23 mouse cellular contexts compared by ENCODE assay signal in genomic region chr3:105754184-105754583, GRCm38 (mm10). TPM values are rescaled to one million over a fixed set of nuclear protein-coding genes. Genes with fewer than 3 reads are reported as not detected.
A peak's percentile ranks its signal among the peaks of the same experiment; 100 is the strongest.
DNase-seq lines count a peak whose midpoint lies in the region; TF ChIP-seq lines count a peak whose summit lies in the region.
"Had no signal": no experiment of that assay in that cellular context is flagged by ENCODE, and none has a peak within 500 bp of the region (broad histone marks: within the 10 kb centered on the region; RNA-seq: fewer than 3 reads in every experiment).

No protein-coding gene starts in this region.

- H3K4me1 ChIP-seq in heart, adult 2 months (ENCODE audit: control insufficient read depth, insufficient read depth, low read length) = peaks cover 17% of the 10 kb centered on the region
- peaks cover 6 to 32% of the 10 kb centered on the region in 2 experiments for H3K4me1 ChIP-seq in MEL (ENCODE audit: control insufficient read depth in 1 of 2, insufficient read depth in 2 of 2, low read length in 2 of 2)
- H3K4me1 ChIP-seq: hindbrain, embryonic 12.5 days had no signal

- H3K9ac ChIP-seq in heart, adult 2 months (ENCODE audit: low read depth, low read length) = no peak overlapping the region
- H3K9ac ChIP-seq in MEL (ENCODE audit: control insufficient read depth, low read depth, low read length, poor library complexity, severe bottlenecking) = no peak overlapping the region
- H3K9ac ChIP-seq: forebrain, embryonic 13.5 days; heart, embryonic 13.5 days; hindbrain, embryonic 12.5 days; hindbrain, embryonic 15.5 days had no signal

- peak; percentile 34 for TF ChIP-seq RAD21 in MEL (IDR thresholded peaks at IDR 0.05; ENCODE audit: low read depth, low read length)

- TF ChIP-seq CTCF in heart, adult 2 months (IDR thresholded peaks at IDR 0.05) = peak; percentile 58
- TF ChIP-seq CTCF in left cerebral cortex, adult 2 months (IDR thresholded peaks at IDR 0.05) = peak; percentile 29
- peak in 1 of 3 experiments; percentile 31; a peak in 2 of 6 replicates for TF ChIP-seq CTCF in MEL (IDR thresholded peaks at IDR 0.05 in 2 of 3, conservative IDR thresholded peaks at IDR 0.05 in 1 of 3; ENCODE audit: control insufficient read depth in 1 of 3, insufficient read depth in 1 of 3, low read depth in 2 of 3, low read length in 3 of 3, poor library complexity in 1 of 3, severe bottlenecking in 1 of 3)

- no peaks in the 10 kb centered on the region for H3K27me3 ChIP-seq in heart, adult 2 months (ENCODE audit: control insufficient read depth, insufficient read depth, low read length)
- H3K27me3 ChIP-seq in MEL (ENCODE audit: control insufficient read depth in 1 of 2, insufficient read depth in 2 of 2, low read length in 2 of 2) = no peaks in the 10 kb centered on the region
- H3K27me3 ChIP-seq: forebrain, embryonic 13.5 days; heart, embryonic 13.5 days; hindbrain, embryonic 12.5 days; hindbrain, embryonic 15.5 days; Patski had no signal

- WGBS in heart, adult 2 months = 77% methylated on average over 3 of the region's 3 CpGs

- H3K4me3 ChIP-seq in heart, adult 2 months = no peak overlapping the region
- no peak overlapping the region for H3K4me3 ChIP-seq in left cerebral cortex, adult 2 months
- no peak overlapping the region for H3K4me3 ChIP-seq in MEL (ENCODE audit: control insufficient read depth in 1 of 2, insufficient read depth in 1 of 2, low read depth in 2 of 2, low read length in 2 of 2)
- H3K4me3 ChIP-seq: forebrain, embryonic 10.5 days; forebrain, embryonic 13.5 days; heart, embryonic 10.5 days; heart, embryonic 13.5 days; hindbrain, embryonic 12.5 days; hindbrain, embryonic 15.5 days had no signal

- no peak for TF ChIP-seq EP300 in heart, adult 2 months (IDR thresholded peaks at IDR 0.05; ENCODE audit: insufficient read depth, low read depth, low read length)
- TF ChIP-seq EP300 in MEL (IDR thresholded peaks at IDR 0.05; ENCODE audit: low read depth in 1 of 2, low read length in 2 of 2) = no peak

- no peak for DNase-seq in heart, adult 2 months
- no peak for DNase-seq in heart, adult 11 months
- DNase-seq in left cerebral cortex, adult 2 months (ENCODE audit: extremely low spot score in 1 of 2, low spot score in 2 of 2) = no peak
- DNase-seq in left cerebral cortex, postnatal 25 days (ENCODE audit: low spot score in 2 of 2) = no peak
- peak; percentile 42 for DNase-seq in MEL (ENCODE audit: low read depth, low spot score)
- DNase-seq in neural tube, embryonic 10.5 days (ENCODE audit: extremely low spot score, low spot score) = no peak
- DNase-seq: adrenal gland, postnatal 10 days; adrenal gland, postnatal 36 days; cerebellum, adult 18-20 months; cerebellum, adult 9-10 months; cerebellum, postnatal 14 days; gastrocnemius, postnatal 10 days; gastrocnemius, postnatal 36 days; heart, adult 18-20 months; heart, postnatal 14 days; heart, postnatal 4 days had no signal

- peaks cover 30% of the 10 kb centered on the region for H3K36me3 ChIP-seq in heart, adult 2 months (ENCODE audit: control insufficient read depth, insufficient read depth, low read length)
- peaks cover 5 to 32% of the 10 kb centered on the region in 2 experiments for H3K36me3 ChIP-seq in MEL (ENCODE audit: control insufficient read depth in 1 of 2, insufficient read depth in 2 of 2, low read length in 2 of 2)
- H3K36me3 ChIP-seq: hindbrain, embryonic 12.5 days; hindbrain, embryonic 15.5 days had no signal

- TF ChIP-seq POLR2A in heart, adult 2 months (IDR thresholded peaks at IDR 0.05; ENCODE audit: insufficient read depth, low read depth, low read length) = no peak
- TF ChIP-seq POLR2A in MEL (IDR thresholded peaks at IDR 0.05; ENCODE audit: control insufficient read depth in 1 of 2, insufficient read depth in 1 of 2, low read depth in 1 of 2, low read length in 2 of 2, poor library complexity in 1 of 2) = no peak

- H3K9me3 ChIP-seq in MEL (replicated peaks; ENCODE audit: insufficient read depth, low read length) = no peaks in the 10 kb centered on the region
- H3K9me3 ChIP-seq: forebrain, embryonic 10.5 days; forebrain, embryonic 13.5 days; heart, embryonic 10.5 days; heart, embryonic 13.5 days; hindbrain, embryonic 12.5 days; hindbrain, embryonic 15.5 days had no signal

- peaks cover 4% of the 10 kb centered on the region; the same call in 1 of the 2 replicates for H3K79me2 ChIP-seq in heart, adult 2 months (replicated peaks; ENCODE audit: control insufficient read depth, insufficient read depth, low read length)
- peaks cover 21% of the 10 kb centered on the region for H3K79me2 ChIP-seq in MEL (ENCODE audit: control insufficient read depth, insufficient read depth, low read length, poor library complexity)

- intact Hi-C loops in heart, adult 2 months (cut with DNase I) = no loop called here
- intact Hi-C loops in left cerebral cortex, adult 2 months (cut with DNase I) = no loop called here
- intact Hi-C loops in left cerebral cortex, postnatal 25 days (cut with DNase I) = no loop called here

- H3K27ac ChIP-seq in heart, adult 2 months = no peak overlapping the region
- no peak overlapping the region for H3K27ac ChIP-seq in left cerebral cortex, adult 2 months
- H3K27ac ChIP-seq in MEL (ENCODE audit: control insufficient read depth, low read depth, low read length) = no peak overlapping the region
- H3K27ac ChIP-seq: forebrain, embryonic 10.5 days; forebrain, embryonic 13.5 days; heart, embryonic 10.5 days; heart, embryonic 13.5 days; hindbrain, embryonic 12.5 days; hindbrain, embryonic 15.5 days had no signal

TF ChIP-seq in MEL, 35 proteins besides CTCF, POLR2A, EP300 and RAD21:
- TF ChIP-seq SMC3 (IDR thresholded peaks at IDR 0.05; ENCODE audit: low read depth, low read length) (peak; percentile 38), E2F4 (IDR thresholded peaks at IDR 0.05; ENCODE audit: borderline replicate concordance, low read depth, low read length) (no peak)
TF ChIP-seq in MEL: peak in this region for 1.

RNA-seq across cellular contexts. Expression of gene Rap1a, which starts 47.0 kb away (rescaled TPM):
- total RNA-seq in heart, adult 2 months (2021) = 100 to 1,000 TPM; 101 to 113 TPM
- polyA plus RNA-seq in heart, adult 2 months (2012; rRNA removed) = 12.8 and 34.5 TPM in 2 replicates
- total RNA-seq in left cerebral cortex, adult 2 months (2021) = 10 to 100 TPM; 63.7 to 64.7 TPM
- 10 to 100 TPM; 71.5 to 76.4 TPM for total RNA-seq in left cerebral cortex, postnatal 25 days (2021)
- 32.3 and 39.7 TPM in 2 replicates for total RNA-seq in MEL (2012; rRNA removed)
- polyA plus RNA-seq in MEL (2012; ENCODE audit: insufficient read depth in 1 of 2, insufficient read length in 2 of 2, low read depth in 1 of 2, low replicate concordance in 2 of 2, missing spikeins in 1 of 2) = 10 to 100 TPM in 1 of 2 experiments, not detected in 1; 64.5 TPM

RNA-seq across cellular contexts. Expression of gene Inka2, which starts 49.8 kb away (rescaled TPM):
- total RNA-seq in heart, adult 2 months (2021) = 10 to 100 TPM; 16.1 to 16.2 TPM
- 11.5 and 22.4 TPM in 2 replicates for polyA plus RNA-seq in heart, adult 2 months (2012; rRNA removed)
- total RNA-seq in left cerebral cortex, adult 2 months (2021) = 100 to 1,000 TPM; 115 to 118 TPM
- 100 to 1,000 TPM; 109 to 110 TPM for total RNA-seq in left cerebral cortex, postnatal 25 days (2021)
- 0.20 and 0.39 TPM in 2 replicates for total RNA-seq in MEL (2012; rRNA removed)
- polyA plus RNA-seq in MEL (2012; ENCODE audit: insufficient read depth in 1 of 2, insufficient read length in 2 of 2, low read depth in 1 of 2, low replicate concordance in 2 of 2, missing spikeins in 1 of 2) = under 1 TPM in 1 of 2 experiments, not detected in 1; 0.61 TPM

Comparison
In these comparisons a context has a peak if more than half of its experiments do, and no peak if none do; other contexts are left out.
1. RNA of gene Inka2, which starts 49.8 kb away (total RNA-seq): 115 to 118 TPM in left cerebral cortex, adult 2 months, 109 to 110 TPM in left cerebral cortex, postnatal 25 days and 16.1 to 16.2 TPM in heart, adult 2 months; 0.20 to 0.39 TPM in MEL; every median in the first group is over 10 times any median in the second.